Mouse (Mus musculus): ENCODE measurements around the gene Fgl2. TPM values are rescaled to one million over a fixed set of nuclear protein-coding genes. Genes with fewer than 3 reads are reported as not detected.
A peak's percentile ranks its signal among the peaks of the same experiment; 100 is the strongest.
"Not testable (repeated sequence)": the region's sequence is repeated elsewhere in the genome, so short reads cannot be mapped to it uniquely, and the experiment has no call there.

Fgl2 gene
- 1 to 10 TPM; 5.1 to 6.3 TPM for total RNA-seq (2021)
- long read RNA-seq, experiment 1, partial matches to known transcripts = 0 of 3 reads
- long read RNA-seq, experiment 1, other reads (novel, unspliced or antisense) = 1 of 3 reads
- long read RNA-seq, experiment 2, transcript Fgl2-201 (2 exons, 3,788 nt) = major isoform, 5 of 7 reads
- long read RNA-seq, experiment 2, partial matches to known transcripts = 0 of 7 reads
- long read RNA-seq, experiment 2, other reads (novel, unspliced or antisense) = 2 of 7 reads

DNA sequence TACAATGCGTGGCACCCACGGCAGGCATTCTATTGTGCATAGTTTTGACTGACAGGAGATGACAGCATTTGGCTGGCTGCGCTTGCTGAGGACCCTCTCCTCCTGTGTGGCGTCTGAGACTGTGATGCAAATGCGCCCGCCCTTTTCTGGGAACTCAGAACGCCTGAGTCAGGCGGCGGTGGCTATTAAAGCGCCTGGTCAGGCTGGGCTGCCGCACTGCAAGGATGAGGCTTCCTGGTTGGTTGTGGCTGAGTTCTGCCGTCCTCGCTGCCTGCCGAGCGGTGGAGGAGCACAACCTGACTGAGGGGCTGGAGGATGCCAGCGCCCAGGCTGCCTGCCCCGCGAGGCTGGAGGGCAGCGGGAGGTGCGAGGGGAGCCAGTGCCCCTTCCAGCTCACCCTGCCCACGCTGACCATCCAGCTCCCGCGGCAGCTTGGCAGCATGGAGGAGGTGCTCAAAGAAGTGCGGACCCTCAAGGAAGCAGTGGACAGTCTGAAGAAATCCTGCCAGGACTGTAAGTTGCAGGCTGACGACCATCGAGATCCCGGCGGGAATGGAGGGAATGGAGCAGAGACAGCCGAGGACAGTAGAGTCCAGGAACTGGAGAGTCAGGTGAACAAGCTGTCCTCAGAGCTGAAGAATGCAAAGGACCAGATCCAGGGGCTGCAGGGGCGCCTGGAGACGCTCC lies at the start of gene Fgl2:
TSS of gene Fgl2 (plus strand) at position 150 of the 687 bp plus-strand sequence.
- DNase-seq (ENCODE audit: low spot score in 2 of 2) = peak in 1 of 2 experiments; percentile 62

DNA sequence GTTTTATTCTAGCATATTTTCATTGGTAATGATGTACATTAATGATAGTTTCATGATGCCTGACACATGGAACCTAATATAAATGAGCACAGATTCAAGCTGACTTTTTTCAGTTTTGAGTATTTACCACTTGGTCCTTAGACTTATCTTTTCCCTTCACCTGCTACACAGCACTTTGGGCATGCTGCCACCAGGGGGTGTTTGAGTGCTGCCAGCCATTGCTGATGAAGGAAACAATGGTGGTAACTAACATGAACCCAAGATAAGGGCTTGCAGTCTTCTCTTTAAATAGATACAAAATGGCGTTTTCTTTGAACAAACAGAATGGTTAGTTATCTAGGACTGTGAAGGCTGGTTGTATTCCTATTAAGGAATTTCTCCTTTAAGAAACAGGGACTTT lies 45.9 kb upstream of the Fgl2 start:
- peak in 1 of 2 experiments; percentile 31 for DNase-seq (ENCODE audit: low spot score in 2 of 2)

GRCm38 (mm10) chr5:21328560-21328959 lies 43.9 kb upstream of the Fgl2 start:
- DNase-seq (ENCODE audit: low spot score in 2 of 2) = no peak

GRCm38 (mm10) chr5:21329672-21330665 lies 42.5 kb upstream of the Fgl2 start:
- no peak for DNase-seq (ENCODE audit: low spot score in 2 of 2)

- DNase-seq (ENCODE audit: low spot score in 2 of 2) = no peak
These were observed 40.8 kb upstream of the Fgl2 start for GRCm38 (mm10) chr5:21331656-21332055.

DNA sequence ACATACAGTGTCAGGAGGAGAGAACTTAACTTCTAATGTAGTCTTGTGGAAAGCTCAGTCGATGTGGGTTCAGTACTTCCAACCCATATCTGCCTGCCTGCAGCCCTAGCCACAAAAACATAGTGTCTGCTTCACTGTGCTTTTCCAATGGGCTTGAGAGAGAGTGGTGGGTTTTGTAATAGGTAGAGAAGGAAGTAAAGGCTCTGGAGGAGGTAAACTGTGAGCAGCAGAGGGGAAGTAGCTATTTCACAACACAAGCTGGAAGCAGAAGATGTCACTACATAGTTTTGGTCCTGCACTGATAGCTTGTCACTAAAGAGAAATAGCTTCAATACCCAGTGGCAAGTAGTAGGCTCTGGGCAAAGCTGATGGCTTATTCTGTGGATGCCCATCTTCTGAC lies 40.3 kb upstream of the Fgl2 start:
- DNase-seq (ENCODE audit: low spot score in 2 of 2) = no peak

- DNase-seq (ENCODE audit: low spot score in 2 of 2) = not testable (repeated sequence)
These were observed 30.2 kb upstream of the Fgl2 start for GRCm38 (mm10) chr5:21342265-21342664.

DNA sequence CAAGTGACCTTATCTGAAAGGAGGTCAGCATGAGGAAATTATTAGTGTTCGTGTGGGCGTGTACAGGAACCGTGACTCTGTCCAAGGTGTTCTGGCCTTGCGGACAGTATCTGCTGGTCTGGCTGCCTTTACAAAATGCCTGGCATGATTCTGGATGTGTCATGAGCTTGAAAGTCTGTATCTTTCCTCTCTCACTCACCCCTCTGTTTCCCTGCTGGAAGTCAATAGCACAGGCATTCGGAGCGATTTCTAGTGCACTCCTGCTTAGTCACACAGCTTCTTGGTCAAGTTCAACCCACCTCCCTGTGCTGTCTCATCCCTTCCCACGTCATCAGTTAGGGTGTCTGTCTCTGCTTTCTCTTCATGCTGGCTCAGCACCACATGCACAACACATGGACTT lies 24.1 kb upstream of the Fgl2 start:
- no peak for DNase-seq (ENCODE audit: low spot score in 2 of 2)

DNA sequence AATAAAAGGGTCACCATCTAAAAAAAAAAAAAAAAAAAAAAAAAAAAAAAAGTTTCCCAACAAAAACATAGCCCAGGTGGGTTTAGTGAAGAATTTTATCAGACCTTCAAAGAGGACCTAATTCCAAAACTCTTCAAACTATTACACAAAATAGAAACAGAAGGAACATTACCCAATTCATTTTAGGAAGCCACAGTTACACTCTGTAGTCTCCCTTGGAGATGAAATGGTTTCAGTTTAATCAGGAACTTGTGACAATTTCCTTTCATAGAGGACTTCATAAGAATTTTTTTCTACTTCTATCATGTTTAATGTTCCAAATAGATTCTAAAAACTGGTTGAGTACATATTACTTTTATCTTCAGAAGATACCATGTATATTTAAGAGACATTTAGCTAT lies 20.8 kb upstream of the Fgl2 start:
- DNase-seq (ENCODE audit: low spot score in 2 of 2) = no peak

DNA sequence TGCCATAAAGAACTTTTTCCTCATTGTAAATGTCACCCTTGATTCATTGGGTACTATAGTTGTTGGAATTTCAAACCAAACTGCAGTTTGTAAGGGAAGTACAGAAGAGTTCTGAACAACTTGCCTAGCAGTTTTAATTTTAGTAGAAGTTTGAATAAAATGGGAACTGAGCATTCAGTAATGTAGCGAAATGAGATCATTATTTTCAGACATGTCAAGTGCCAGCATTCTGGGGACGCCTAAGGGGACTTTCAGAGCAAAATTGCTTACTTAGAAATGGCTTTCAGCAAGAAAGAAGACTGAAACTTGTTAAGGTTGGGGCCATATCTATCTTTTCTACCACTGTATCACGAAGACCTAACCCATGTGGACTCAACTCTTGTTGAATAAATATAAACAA lies 13.8 kb upstream of the Fgl2 start:
- DNase-seq (ENCODE audit: low spot score in 2 of 2) = no peak

GRCm38 (mm10) chr5:21363343-21363742 lies 9.1 kb upstream of the Fgl2 start:
- no peak for DNase-seq (ENCODE audit: low spot score in 2 of 2)

DNA sequence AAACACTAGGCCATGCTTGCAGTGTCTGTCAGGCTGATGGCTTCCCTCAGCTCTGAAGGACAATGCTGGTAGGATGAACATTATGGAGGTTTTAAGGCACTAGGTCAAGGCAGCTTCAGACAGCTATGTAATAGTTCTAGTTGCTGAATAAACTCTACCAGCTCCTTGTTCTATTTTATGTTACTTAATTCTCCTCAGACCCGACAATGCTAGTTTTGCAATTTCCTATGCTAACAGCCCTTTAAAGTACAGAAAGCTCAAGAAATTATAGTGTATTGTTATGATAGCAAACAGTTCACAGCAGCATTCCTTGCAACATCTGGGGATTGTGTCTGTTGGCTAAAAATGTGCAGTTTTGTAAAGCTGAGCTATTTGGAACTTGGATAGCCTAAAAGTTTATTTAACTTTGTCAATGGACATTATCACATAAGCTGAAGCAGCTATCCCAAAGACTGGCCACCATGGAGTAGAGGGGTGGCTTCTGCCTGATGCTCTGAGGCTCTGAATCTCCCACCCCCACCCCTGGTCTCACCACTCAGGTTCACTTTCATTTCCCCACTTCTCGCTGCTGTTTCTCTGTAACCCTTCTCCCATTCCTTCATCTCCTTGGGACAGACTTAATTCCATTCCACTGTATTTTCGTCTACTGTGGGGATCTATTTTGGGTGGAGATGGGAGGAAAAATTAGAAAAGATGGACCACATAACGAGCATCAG lies 5.9 kb upstream of the Fgl2 start:
- no peak for DNase-seq (ENCODE audit: low spot score in 2 of 2)

DNA sequence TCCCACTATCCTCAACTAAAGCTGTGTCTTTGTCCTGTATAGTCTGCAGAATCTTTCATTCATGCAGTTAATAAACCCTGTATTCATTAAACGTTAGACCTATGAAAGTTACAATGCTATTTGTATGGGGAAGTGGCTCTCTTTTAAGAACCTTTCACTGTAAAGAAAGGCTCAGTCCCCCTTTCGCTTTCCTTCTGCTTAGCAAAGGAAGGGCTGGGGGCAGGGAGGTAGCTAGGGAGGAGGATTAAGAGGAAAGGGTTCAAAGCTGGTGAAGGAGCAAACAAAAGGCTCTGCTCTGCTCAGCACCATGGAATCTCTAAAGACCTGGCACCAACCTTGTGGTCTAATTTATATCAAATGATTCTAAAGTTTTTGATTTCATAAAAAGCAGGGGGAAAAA lies 4.9 kb upstream of the Fgl2 start:
- DNase-seq (ENCODE audit: low spot score in 2 of 2) = no peak

- no peak for DNase-seq (ENCODE audit: low spot score in 2 of 2)
These were observed 2.1 kb upstream of the Fgl2 start for GRCm38 (mm10) chr5:21370218-21370947.

DNA sequence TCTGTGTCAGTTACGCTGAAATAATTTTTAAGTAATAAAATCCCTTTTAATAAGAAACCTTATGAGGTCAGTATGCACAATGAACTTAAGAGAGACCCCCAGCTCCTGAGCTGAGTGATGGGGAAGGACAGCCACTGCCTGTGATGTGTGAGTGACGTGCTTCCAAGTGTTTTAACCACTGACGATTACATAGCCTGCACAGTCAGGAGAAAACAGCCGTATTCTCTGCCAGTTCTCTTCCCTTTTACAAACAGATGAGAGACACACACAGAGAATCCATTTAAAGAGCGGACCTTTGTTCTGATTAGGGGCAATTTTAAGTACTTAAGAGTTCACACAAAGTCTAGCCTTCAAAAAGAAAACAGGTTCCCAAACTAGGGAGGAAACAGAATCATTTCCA lies 522 bp upstream of the Fgl2 start:
- DNase-seq (ENCODE audit: low spot score in 2 of 2) = no peak

DNA sequence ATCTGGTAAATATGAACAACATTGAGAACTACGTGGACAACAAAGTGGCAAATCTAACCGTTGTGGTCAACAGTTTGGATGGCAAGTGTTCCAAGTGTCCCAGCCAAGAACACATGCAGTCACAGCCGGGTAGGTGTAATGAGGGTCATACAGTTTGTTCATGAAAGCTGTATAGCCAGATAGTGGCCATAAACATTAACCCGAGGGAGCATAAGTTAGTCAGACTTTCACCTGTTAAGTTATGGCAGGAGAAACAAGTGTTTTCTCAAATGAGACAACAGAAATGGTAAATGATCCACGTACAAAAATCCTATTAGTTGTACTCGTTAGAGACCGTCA lies 707 bp downstream of the Fgl2 start:
- DNase-seq (ENCODE audit: low spot score in 2 of 2) = no peak

GRCm38 (mm10) chr5:21376935-21377334 lies 4.5 kb downstream of the Fgl2 start:
- no peak for DNase-seq (ENCODE audit: low spot score in 2 of 2)

DNA sequence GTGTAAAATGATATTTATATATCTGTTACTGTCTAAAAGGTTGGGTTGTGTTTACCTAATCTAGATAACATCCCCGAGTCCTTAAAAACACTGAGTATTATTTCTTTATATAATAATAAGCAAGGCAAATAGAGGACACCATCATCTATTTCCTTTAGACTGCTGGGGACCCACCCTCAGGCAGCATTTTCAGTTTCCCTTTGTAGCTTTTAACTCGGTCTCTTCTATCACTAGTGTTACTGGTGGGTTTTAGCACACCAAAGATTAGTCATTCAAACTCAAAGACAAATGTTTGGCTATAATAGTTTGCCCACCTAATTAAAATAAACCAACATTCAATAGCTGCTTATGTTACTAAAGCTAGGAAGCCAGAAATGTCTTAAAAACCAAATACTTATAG lies 6.0 kb downstream of the Fgl2 start:
- no peak for DNase-seq (ENCODE audit: low spot score in 2 of 2)

- no peak for DNase-seq (ENCODE audit: low spot score in 2 of 2)
These were observed 9.5 kb downstream of the Fgl2 start for GRCm38 (mm10) chr5:21381986-21382385.

DNA sequence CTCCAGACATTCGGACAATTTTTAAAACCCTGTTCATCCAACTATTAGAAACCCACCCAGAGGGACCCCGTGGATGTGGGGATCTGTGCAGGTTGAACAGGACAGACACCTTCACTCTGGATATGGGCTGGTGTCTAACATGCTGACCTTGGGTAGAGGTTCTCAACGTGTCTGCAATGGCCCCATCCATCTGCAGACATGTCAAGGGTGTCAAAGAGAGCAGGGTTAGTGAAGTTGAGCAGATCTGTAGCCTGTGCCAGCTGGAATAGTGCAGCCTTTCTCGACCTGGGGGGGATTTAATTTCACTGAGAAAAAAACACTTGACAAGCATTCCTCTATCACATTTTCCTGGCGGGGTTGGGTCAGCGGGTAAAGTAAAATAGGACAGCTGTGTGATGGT lies 10.2 kb downstream of the Fgl2 start:
- no peak for DNase-seq (ENCODE audit: low spot score in 2 of 2)

All from gastrocnemius, postnatal 4 days (tissue).